Mouse (Mus musculus): ENCODE results near the gene Btbd18.

DNA sequence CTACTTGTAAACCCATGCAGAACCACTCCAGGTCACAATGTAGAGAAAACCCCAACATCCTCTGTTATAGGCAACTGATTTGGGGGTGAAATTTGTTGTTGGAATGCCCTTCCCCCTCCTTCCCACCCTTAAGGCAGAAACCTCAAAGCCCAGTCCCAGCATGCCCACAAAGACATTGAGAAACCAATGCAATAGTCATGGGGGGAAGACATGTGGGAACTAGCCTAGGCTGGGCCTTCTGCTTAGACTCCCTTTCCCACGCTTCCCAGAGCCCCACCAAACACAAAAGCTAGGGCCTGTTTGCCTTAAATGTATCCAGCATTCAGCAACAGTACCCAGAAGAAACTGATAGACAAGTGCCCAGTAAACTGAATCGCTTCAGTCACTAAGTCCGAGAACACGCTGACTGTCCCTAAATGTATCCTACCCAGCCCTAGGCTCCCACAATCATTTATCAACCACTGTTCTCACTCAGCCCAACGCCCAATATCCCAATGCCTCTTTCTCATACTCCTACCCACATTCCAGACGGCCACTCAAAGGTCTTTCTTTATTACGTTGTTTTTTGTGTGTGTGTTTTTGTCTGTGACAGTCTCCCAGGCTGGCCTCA, 32.4 kb upstream of the Btbd18 start:
- no peak for TF ChIP-seq CTCF (IDR thresholded peaks at IDR 0.05; ENCODE audit: borderline replicate concordance, control insufficient read depth, extremely low read depth, insufficient read depth, low read length, poor library complexity)
- TF ChIP-seq POLR2A (IDR thresholded peaks at IDR 0.05; ENCODE audit: control insufficient read depth, extremely low read depth, insufficient read depth, low read length, poor library complexity) = no peak
